Mouse (Mus musculus) cerebellum, adult (tissue): Measurements from ENCODE around the gene Gli1.

ENCODE experiments used
- ATAC-seq: cut with Nextera tagmentation; 2 replicates; pipeline ENCODE4 v1.9.2; 2017; ENCODE audit warnings: mild to moderate bottlenecking, moderate library complexity, mixed read lengths; ENCODE audit not compliant: insufficient number of reproducible peaks, low FRiP score, low TSS enrichment

Gli1 gene

GRCm38 (mm10) chr10:127281316-127281715, 60.5 kb downstream of the Gli1 start:
- no peak for ATAC-seq
